Mouse (Mus musculus): ENCODE measurements around the gene Cflar. TPM values are rescaled to one million over a fixed set of nuclear protein-coding genes. Genes with fewer than 3 reads are reported as not detected.

Gene Cflar
- total and polyA plus RNA-seq, 2 experiments from 2014 or later, result 15.3 to 15.8 TPM

- ATAC-seq (ENCODE audit: low FRiP score), result no peak
- H3K36me3 ChIP-seq (ENCODE audit: insufficient read depth, low read length), result no peaks in the 10 kb centered on the region
- no peaks in the 10 kb centered on the region for H3K9me3 ChIP-seq (ENCODE audit: low read length)
- no peak overlapping the region for H3K4me2 ChIP-seq (ENCODE audit: low read depth, low read length, poor library complexity, severe bottlenecking)
- WGBS, result 92% methylated on average over 8 of the region's 8 CpGs
- H3K4me3 ChIP-seq (ENCODE audit: low read depth, low read length), result no peak overlapping the region
- H3K27me3 ChIP-seq (ENCODE audit: insufficient read depth, low read length), result no peaks in the 10 kb centered on the region
- H3K9ac ChIP-seq (replicated peaks; ENCODE audit: low read length, poor library complexity, severe bottlenecking), result no peak overlapping the region
- H3K27ac ChIP-seq (ENCODE audit: low read depth, low read length), result no peak overlapping the region
- H3K4me1 ChIP-seq (ENCODE audit: insufficient read depth, low read length), result no peaks in the 10 kb centered on the region
- DNase-seq (ENCODE audit: low spot score), result no peak
- no peak for TF ChIP-seq CTCF (IDR thresholded peaks at IDR 0.05)
Observed at GRCm38 (mm10) chr1:58720090-58720489, 8.8 kb downstream of the Cflar start.

GRCm38 (mm10) chr1:58720988-58721387 is 9.7 kb downstream of the Cflar start:
- Histone ChIP-seq H3K27me3 (ENCODE audit: insufficient read depth, low read length) (no peaks in the 10 kb centered on the region), H3K36me3 (ENCODE audit: insufficient read depth, low read length) (no peaks in the 10 kb centered on the region), H3K9me3 (ENCODE audit: low read length) (no peaks in the 10 kb centered on the region), H3K4me3 (ENCODE audit: low read depth, low read length) (no peak overlapping the region), H3K27ac (ENCODE audit: low read depth, low read length) (no peak overlapping the region), H3K4me1 (ENCODE audit: insufficient read depth, low read length) (no peaks in the 10 kb centered on the region), H3K9ac (replicated peaks; ENCODE audit: low read length, poor library complexity, severe bottlenecking) (no peak overlapping the region), H3K4me2 (ENCODE audit: low read depth, low read length, poor library complexity, severe bottlenecking) (no peak overlapping the region)
- DNase-seq (ENCODE audit: low spot score) (no peak), ATAC-seq (ENCODE audit: low FRiP score) (no peak)
- 86% methylated on average over 4 of the region's 4 CpGs for WGBS
- no peak for TF ChIP-seq CTCF (IDR thresholded peaks at IDR 0.05)

DNA sequence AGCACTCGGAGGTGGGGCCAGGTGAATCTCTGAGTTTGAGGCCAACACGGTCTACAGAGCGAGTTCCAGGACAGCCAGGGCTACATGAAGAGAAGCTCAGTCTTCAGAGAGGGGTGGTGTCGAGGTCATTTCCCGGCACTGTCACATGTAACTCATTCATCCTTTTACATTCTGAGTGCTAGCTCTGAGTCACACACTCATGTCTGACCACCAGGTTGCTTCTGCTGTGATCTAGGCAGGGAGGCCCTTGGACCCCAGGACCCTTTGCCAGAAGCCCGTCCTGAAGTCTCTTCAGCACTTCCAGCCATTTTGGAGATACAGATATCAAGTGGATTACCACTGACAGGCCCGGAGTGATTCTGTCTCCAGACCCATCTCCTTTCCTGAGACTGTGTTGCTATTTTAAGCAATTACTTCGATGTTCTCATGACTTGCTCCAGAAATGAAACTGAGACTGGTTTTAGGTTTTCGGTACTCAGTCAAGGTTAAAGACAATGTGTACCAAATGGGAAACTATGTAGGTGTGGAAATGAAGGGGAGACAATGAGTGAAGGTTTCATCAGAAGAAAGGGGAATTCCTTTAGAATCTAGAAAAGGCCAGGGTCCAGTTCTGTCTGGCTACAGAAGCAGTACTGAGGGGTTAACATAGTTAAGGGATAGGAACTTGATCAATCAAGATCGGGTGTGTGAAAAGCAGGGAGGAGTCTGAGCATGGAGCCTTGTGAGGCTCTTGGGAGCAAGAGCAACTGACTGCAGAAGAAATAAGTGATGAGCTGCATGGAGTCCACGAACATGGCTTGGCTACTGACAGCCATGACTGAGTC is 11.0 kb downstream of the Cflar start:
- H3K4me2 ChIP-seq (ENCODE audit: low read depth, low read length, poor library complexity, severe bottlenecking), result no peak overlapping the region
- no peak overlapping the region for H3K27ac ChIP-seq (ENCODE audit: low read depth, low read length)
- H3K9me3 ChIP-seq (ENCODE audit: low read length), result no peaks in the 10 kb centered on the region
- WGBS, result 92% methylated on average over 11 of the region's 11 CpGs
- no peaks in the 10 kb centered on the region for H3K4me1 ChIP-seq (ENCODE audit: insufficient read depth, low read length)
- no peak overlapping the region for H3K9ac ChIP-seq (replicated peaks; ENCODE audit: low read length, poor library complexity, severe bottlenecking)
- no peak for ATAC-seq (ENCODE audit: low FRiP score)
- H3K4me3 ChIP-seq (ENCODE audit: low read depth, low read length), result no peak overlapping the region
- no peak for TF ChIP-seq CTCF (IDR thresholded peaks at IDR 0.05)
- no peaks in the 10 kb centered on the region for H3K27me3 ChIP-seq (ENCODE audit: insufficient read depth, low read length)
- no peaks in the 10 kb centered on the region for H3K36me3 ChIP-seq (ENCODE audit: insufficient read depth, low read length)
- no peak for DNase-seq (ENCODE audit: low spot score)

GRCm38 (mm10) chr1:58723062-58723808 is 11.9 kb downstream of the Cflar start:
- ATAC-seq (ENCODE audit: low FRiP score), result no peak
- Histone ChIP-seq H3K4me1 (ENCODE audit: insufficient read depth, low read length) (no peaks in the 10 kb centered on the region), H3K36me3 (ENCODE audit: insufficient read depth, low read length) (no peaks in the 10 kb centered on the region), H3K27ac (ENCODE audit: low read depth, low read length) (no peak overlapping the region), H3K9me3 (ENCODE audit: low read length) (no peaks in the 10 kb centered on the region), H3K9ac (replicated peaks; ENCODE audit: low read length, poor library complexity, severe bottlenecking) (no peak overlapping the region), H3K4me3 (ENCODE audit: low read depth, low read length) (no peak overlapping the region), H3K27me3 (ENCODE audit: insufficient read depth, low read length) (no peaks in the 10 kb centered on the region), H3K4me2 (ENCODE audit: low read depth, low read length, poor library complexity, severe bottlenecking) (no peak overlapping the region)
- DNase-seq (ENCODE audit: low spot score), result no peak
- TF ChIP-seq CTCF (IDR thresholded peaks at IDR 0.05), result no peak
- WGBS, result 65% methylated on average over 7 of the region's 7 CpGs

DNA sequence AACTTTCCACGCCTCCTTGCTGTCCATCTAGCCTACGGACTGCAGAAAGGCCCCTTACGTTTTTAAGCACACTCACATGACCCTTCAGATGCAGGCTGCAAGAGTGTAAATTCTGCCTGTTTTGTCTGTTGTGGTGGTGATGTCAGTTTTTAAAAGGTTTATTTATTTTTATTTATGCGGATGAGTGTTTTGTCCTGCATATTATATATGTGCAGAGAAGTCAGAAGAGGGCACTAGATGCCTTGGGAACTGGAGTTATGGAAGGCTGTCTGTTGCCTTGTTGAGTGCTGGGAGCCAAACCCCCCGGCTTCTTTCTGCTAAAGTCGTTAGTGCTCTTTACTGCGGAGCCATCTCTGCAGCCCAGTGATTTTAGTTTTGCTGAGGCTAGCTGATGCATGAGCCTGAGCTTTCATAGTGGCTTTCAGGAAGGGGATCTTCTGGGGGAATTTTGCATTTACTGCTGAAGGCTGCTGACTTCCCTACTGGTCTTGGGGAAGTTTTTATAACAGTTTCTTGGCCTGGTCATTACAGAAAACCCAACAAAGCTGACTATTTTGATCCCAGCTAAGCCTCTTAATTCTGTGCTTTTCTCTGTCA is 12.6 kb downstream of the Cflar start:
- no peak overlapping the region for H3K4me3 ChIP-seq (ENCODE audit: low read depth, low read length)
- H3K27ac ChIP-seq (ENCODE audit: low read depth, low read length), result no peak overlapping the region
- H3K9ac ChIP-seq (replicated peaks; ENCODE audit: low read length, poor library complexity, severe bottlenecking), result no peak overlapping the region
- ATAC-seq (ENCODE audit: low FRiP score) (no peak), DNase-seq (ENCODE audit: low spot score) (no peak)
- H3K4me1 ChIP-seq (ENCODE audit: insufficient read depth, low read length), result no peaks in the 10 kb centered on the region
- no peak overlapping the region for H3K4me2 ChIP-seq (ENCODE audit: low read depth, low read length, poor library complexity, severe bottlenecking)
- 66% methylated on average over 7 of the region's 7 CpGs for WGBS
- no peaks in the 10 kb centered on the region for H3K9me3 ChIP-seq (ENCODE audit: low read length)
- no peaks in the 10 kb centered on the region for H3K27me3 ChIP-seq (ENCODE audit: insufficient read depth, low read length)
- TF ChIP-seq CTCF (IDR thresholded peaks at IDR 0.05), result no peak
- no peaks in the 10 kb centered on the region for H3K36me3 ChIP-seq (ENCODE audit: insufficient read depth, low read length)

DNA sequence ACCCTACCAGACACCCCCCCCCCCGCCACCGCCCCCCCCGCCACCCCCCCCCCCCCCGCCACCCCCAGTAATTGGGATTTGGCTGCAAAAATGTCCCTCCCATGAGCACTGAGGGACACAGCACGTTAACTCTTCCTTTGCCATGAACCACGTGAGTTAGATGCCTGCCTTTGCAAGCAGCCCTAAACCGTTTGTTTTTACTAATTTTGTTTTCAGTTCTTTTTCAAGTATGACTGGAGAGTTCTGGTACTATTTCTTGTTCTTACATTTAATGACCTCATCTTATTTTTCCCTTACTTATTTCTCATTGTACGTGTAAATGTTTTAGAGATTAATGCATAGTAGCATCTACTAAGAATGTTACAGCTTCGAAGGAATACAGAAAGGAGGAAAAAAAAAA is 13.2 kb downstream of the Cflar start:
- no peak overlapping the region for H3K4me2 ChIP-seq (ENCODE audit: low read depth, low read length, poor library complexity, severe bottlenecking)
- no peak overlapping the region for H3K9ac ChIP-seq (replicated peaks; ENCODE audit: low read length, poor library complexity, severe bottlenecking)
- H3K27ac ChIP-seq (ENCODE audit: low read depth, low read length), result no peak overlapping the region
- no peak overlapping the region for H3K4me3 ChIP-seq (ENCODE audit: low read depth, low read length)
- TF ChIP-seq CTCF (IDR thresholded peaks at IDR 0.05), result no peak
- ATAC-seq (ENCODE audit: low FRiP score) (no peak), DNase-seq (ENCODE audit: low spot score) (no peak)
- H3K36me3 ChIP-seq (ENCODE audit: insufficient read depth, low read length), result no peaks in the 10 kb centered on the region
- 53% methylated on average over 8 of the region's 9 CpGs for WGBS
- no peaks in the 10 kb centered on the region for H3K27me3 ChIP-seq (ENCODE audit: insufficient read depth, low read length)
- no peaks in the 10 kb centered on the region for H3K9me3 ChIP-seq (ENCODE audit: low read length)
- no peaks in the 10 kb centered on the region for H3K4me1 ChIP-seq (ENCODE audit: insufficient read depth, low read length)

Measured in midbrain, postnatal 0 days (tissue).